Mouse (Mus musculus): ENCODE results near the gene Gadl1. TPM values are rescaled to one million over a fixed set of nuclear protein-coding genes. Genes with fewer than 3 reads are reported as not detected.

Gadl1 gene
- total and polyA plus RNA-seq, 3 experiments: 0.06 to 0.08 TPM; not detected in 1

- Histone ChIP-seq H3K79me2 (ENCODE audit: control insufficient read depth, insufficient read depth, low read length, poor library complexity) (no peaks in the 10 kb centered on the region), H3K4me3 (ENCODE audit: control insufficient read depth in 1 of 2, insufficient read depth in 1 of 2, low read depth in 2 of 2, low read length in 2 of 2) (no peak overlapping the region), H3K36me3 (ENCODE audit: control insufficient read depth in 1 of 2, insufficient read depth in 2 of 2, low read length in 2 of 2) (no peaks in the 10 kb centered on the region), H3K9ac (ENCODE audit: control insufficient read depth, low read depth, low read length, poor library complexity, severe bottlenecking) (no peak overlapping the region), H3K4me1 (ENCODE audit: control insufficient read depth in 1 of 2, insufficient read depth in 2 of 2, low read length in 2 of 2) (no peaks in the 10 kb centered on the region), H3K27ac (ENCODE audit: control insufficient read depth, low read depth, low read length) (no peak overlapping the region), H3K9me3 (replicated peaks; ENCODE audit: insufficient read depth, low read length) (no peaks in the 10 kb centered on the region; the same call in 1 of the 2 replicates), H3K27me3 (ENCODE audit: control insufficient read depth in 1 of 2, insufficient read depth in 2 of 2, low read length in 2 of 2) (no peaks in the 10 kb centered on the region)
- no peak for TF ChIP-seq MAX (IDR thresholded peaks at IDR 0.05; ENCODE audit: low read length)
- no peak for TF ChIP-seq EP300 (IDR thresholded peaks at IDR 0.05; ENCODE audit: low read depth in 1 of 2, low read length in 2 of 2)
- TF ChIP-seq MXI1 (IDR thresholded peaks at IDR 0.05; ENCODE audit: low read depth, low read length): no peak
- no peak for TF ChIP-seq SMC3 (IDR thresholded peaks at IDR 0.05; ENCODE audit: low read depth, low read length)
- TF ChIP-seq TBP (IDR thresholded peaks at IDR 0.05; ENCODE audit: low read depth, low read length): no peak
- TF ChIP-seq GABPA (IDR thresholded peaks at IDR 0.05; ENCODE audit: low read depth, low read length): no peak
- no peak for TF ChIP-seq ZNF384 (IDR thresholded peaks at IDR 0.05; ENCODE audit: low read depth, low read length)
- TF ChIP-seq HCFC1 (IDR thresholded peaks at IDR 0.05; ENCODE audit: low read depth, low read length): no peak
- no peak for TF ChIP-seq MAZ (IDR thresholded peaks at IDR 0.05; ENCODE audit: low read depth, low read length)
- TF ChIP-seq TCF12 (IDR thresholded peaks at IDR 0.05; ENCODE audit: low read depth, low read length): no peak
- no peak for TF ChIP-seq CHD2 (IDR thresholded peaks at IDR 0.05; ENCODE audit: low read length)
- no peak for TF ChIP-seq MEF2A (IDR thresholded peaks at IDR 0.05; ENCODE audit: extremely low read depth, insufficient replicate concordance, low read depth, low read length, poor library complexity, severe bottlenecking)
- DNase-seq (ENCODE audit: low read depth, low spot score): no peak
Measured at GRCm38 (mm10) chr9:115883413-115883812, 25.8 kb upstream of the Gadl1 start.

GRCm38 (mm10) chr9:115887571-115887970 lies 21.7 kb upstream of the Gadl1 start:
- no peak for TF ChIP-seq EP300 (IDR thresholded peaks at IDR 0.05; ENCODE audit: low read depth in 1 of 2, low read length in 2 of 2)
- no peak for TF ChIP-seq USF2 (IDR thresholded peaks at IDR 0.05; ENCODE audit: borderline replicate concordance in 1 of 2, insufficient read depth in 1 of 2, low read depth in 1 of 2, low read length in 2 of 2)
- no peak for TF ChIP-seq MYB (IDR thresholded peaks at IDR 0.05; ENCODE audit: low read depth, low read length)
- no peak for TF ChIP-seq POLR2AphosphoS2 (IDR thresholded peaks at IDR 0.05; ENCODE audit: low read length)
- no peak for TF ChIP-seq CHD1 (IDR thresholded peaks at IDR 0.05; ENCODE audit: low read depth, low read length)

More at GRCm38 (mm10) chr9:115887571-115887970, 21.7 kb upstream of the Gadl1 start:
- no peak overlapping the region for H3K9ac ChIP-seq (ENCODE audit: control insufficient read depth, low read depth, low read length, poor library complexity, severe bottlenecking)
- H3K9me3 ChIP-seq (replicated peaks; ENCODE audit: insufficient read depth, low read length): no peaks in the 10 kb centered on the region
- H3K27ac ChIP-seq (ENCODE audit: control insufficient read depth, low read depth, low read length): no peak overlapping the region
- H3K4me3 ChIP-seq (ENCODE audit: control insufficient read depth in 1 of 2, insufficient read depth in 1 of 2, low read depth in 2 of 2, low read length in 2 of 2): no peak overlapping the region
- no peaks in the 10 kb centered on the region for H3K27me3 ChIP-seq (ENCODE audit: control insufficient read depth in 1 of 2, insufficient read depth in 2 of 2, low read length in 2 of 2)
- H3K36me3 ChIP-seq (ENCODE audit: control insufficient read depth in 1 of 2, insufficient read depth in 2 of 2, low read length in 2 of 2): no peaks in the 10 kb centered on the region
- DNase-seq (ENCODE audit: low read depth, low spot score): no peak
- no peaks in the 10 kb centered on the region for H3K4me1 ChIP-seq (ENCODE audit: control insufficient read depth in 1 of 2, insufficient read depth in 2 of 2, low read length in 2 of 2)
- H3K79me2 ChIP-seq (ENCODE audit: control insufficient read depth, insufficient read depth, low read length, poor library complexity): no peaks in the 10 kb centered on the region
